Mouse (Mus musculus) urinary bladder, adult 2 months (tissue): ENCODE results near the gene Gm20431. TPM values are rescaled to one million over a fixed set of nuclear protein-coding genes. Genes with fewer than 3 reads are reported as not detected.

ENCODE experiments used
- DNase-seq: peaks from one replicate; pipeline ENCODE4 v3.0.0; 2022; ENCODE audit warnings: low spot score
- polyA plus RNA-seq: library from polyadenylated mRNA; depleted of rRNA; stranded (reverse); fragments of >200 nt; gene quantifications from 2 replicates; pipeline ENCODE4 v1.2.3, GENCODE M21; 2012

Gene Gm20431
- polyA plus RNA-seq, 1 experiment: not detected

DNA sequence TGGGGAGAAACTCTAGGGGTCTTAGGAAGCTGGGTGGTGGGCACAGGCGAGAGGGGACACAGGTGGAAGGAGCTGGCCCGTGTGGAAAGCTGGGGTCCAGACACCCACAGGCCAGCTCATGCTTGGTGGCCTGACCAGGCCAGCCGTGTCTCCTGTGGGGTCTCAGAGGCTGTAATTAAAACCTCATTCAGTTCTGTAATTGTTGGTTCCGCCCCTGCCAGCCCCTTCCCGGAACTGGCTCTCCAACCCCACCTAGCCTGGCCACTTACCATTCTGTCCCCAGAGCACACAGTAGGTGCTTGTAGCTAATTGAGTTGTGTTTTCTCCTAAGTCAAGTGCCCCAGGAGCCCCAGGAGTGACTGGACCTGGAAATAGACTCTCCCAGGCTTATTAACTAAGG lies 62.1 kb downstream of the Gm20431 start:
- DNase-seq: no peak

DNA sequence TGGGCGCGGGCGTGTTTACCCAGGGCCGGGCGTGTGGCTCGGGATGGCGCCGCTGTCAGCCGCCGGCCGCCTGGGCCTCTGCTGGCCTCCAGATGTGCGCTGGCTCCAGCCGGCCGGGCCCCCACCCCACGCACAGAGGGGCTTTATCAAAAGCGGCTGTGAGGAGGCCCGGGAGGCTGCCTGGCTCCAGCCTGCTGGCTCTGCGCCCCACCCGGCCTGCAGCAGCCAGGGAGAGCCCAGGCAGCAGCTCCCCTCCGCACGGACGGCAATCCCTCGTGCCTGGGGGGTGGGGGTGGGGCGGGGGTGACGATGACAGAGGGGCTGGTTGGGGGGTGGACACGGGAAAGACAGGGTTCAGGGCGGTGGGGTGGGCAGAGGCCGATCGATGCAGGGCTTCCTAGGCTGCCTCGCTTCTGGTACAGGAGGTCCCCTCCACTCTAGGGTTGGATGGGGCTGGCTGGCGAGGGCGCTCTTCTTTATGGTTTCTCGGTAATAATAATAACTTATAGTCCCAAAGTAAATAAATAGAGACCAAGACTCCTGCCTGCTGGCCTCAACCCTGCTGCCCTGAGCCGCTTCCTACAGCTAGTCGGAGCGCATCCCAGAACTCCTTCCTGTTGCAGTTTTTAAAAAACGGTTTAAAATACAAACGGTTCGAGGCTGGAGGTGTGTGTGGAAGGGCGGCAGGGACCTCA lies 63.7 kb downstream of the Gm20431 start:
- no peak for DNase-seq

DNA sequence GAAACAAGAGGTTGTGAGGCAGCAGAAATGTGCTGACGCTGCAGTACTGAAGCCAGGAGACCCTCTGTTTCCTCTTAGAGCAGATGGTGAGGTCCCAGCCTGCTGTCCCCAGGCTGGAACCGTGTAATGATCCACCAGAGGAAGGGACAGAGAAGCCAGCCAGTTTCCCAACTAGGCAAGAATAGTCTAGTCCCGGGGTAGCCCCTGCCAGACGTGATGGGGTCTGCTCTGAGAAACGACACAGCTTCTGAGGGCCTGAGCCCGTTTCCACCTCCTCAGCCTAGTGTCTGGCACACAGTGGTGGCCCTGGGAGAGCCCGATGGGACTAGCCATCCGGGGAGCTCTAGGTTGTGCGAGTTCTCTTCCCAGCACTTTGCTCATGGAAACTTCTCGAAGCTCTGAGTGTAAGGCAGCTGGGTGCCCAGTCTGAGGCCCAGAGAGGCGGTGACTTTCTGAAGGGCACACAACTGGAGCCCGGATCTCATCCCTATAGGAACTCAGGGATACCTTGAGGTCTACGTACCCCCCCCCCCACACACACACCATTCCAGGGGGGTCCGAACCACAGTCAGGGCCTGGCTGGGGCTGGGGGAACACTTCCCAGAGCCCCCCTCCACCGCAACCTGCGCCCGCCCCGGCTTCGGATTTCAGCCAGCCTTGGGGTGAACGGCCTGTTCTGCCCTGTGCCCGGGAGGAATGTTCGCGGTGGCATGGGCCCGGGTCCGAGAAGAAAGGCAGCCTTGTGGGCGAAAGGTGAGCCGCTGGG lies 64.4 kb downstream of the Gm20431 start:
- DNase-seq: no peak

DNA sequence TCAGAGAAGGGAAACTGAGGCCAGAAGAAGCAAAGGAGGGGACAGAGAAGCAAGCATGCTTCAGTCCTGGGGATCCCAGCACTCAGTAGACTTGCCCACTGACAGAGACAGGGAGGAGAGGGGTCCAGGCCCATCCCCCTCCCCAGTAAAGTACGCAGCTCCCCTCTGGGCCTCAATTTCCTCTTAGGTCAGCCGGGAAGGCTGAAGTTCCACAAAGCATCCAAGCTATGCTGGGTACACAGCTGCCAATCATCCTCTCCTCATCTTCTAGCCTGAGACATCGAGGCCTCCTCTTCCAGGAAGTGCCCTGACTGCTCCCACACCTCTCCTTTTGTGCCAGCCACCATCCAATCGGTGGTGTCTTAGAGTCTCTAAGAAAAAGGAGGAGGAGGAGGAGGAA lies 65.0 kb downstream of the Gm20431 start:
- DNase-seq: no peak

DNA sequence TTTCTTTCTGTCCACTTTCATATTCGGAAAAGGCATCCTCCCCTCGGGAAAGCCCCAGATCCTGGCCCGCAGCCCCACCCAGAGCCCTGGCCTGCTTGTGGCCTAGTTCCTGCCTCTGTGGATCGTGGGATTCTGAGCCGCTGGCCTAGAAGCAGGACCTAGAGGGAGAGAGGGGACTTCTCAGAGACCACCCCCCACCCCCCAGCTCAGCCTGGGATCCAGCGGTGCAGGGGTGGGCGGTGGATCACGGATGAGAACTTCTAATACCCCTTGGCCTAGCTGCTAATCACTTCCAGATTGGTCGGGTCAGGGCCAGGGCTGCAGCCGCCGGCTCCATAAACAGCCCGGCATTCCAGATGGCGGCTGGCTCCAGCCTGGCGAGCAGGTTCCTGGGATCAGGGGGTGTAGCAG lies 65.5 kb downstream of the Gm20431 start:
- no peak for DNase-seq

DNA sequence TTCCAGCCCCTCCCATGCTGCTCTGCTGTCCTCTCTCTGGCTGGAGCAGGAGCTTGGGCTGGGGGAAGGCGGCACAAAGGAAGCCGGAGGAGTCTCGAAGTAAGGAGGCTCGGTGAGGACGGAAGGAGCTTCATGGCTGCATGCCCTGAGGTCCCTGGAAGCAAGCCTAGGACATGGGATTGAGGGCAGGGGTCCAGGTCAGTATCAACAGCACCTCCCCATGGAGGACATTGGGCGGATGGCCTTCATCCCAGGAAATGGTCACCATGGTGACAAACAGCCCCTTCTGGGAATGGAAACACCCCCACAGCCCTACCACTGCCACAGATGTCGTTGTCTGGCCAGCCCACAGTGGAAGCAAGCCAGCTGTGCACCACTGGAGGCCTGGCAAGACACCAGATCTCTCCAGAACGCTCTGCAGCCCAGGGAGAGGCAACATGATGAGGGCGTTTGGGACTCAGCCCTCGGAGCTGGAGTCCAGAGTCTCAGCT lies 66.8 kb downstream of the Gm20431 start:
- no peak for DNase-seq

DNA sequence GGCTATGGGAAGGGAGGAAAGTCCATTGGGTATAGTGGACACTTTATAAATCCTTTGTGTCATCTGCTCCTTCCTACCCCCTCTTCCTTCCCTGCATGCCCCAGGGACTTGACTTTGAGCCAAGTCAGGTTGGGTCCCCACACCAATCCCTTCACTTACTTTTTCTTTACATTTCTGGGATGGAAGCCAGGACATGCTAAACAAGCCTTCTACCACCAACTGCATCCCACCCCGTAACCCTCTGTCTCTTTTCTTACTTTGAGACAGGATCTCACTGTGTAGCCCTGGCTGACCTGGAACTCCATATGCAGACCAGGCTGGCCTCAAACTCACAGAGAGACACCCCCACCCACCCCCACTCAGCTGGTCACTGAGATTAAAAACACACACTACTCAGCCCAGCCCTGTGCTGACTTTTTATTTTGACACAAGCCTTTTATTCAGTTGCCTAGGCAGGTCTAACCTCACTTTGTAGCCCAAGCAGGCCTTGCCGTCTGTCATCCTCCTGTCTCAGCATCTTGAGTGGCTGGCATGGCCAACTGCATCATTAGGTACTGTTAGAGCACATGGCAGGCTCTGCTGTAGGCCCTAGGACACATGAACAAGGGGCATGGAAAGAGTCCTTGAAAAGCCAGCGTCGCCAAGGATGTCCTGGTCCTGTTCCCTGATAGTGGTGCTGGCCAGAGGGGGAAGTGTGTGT lies 67.6 kb downstream of the Gm20431 start:
- DNase-seq: no peak

DNA sequence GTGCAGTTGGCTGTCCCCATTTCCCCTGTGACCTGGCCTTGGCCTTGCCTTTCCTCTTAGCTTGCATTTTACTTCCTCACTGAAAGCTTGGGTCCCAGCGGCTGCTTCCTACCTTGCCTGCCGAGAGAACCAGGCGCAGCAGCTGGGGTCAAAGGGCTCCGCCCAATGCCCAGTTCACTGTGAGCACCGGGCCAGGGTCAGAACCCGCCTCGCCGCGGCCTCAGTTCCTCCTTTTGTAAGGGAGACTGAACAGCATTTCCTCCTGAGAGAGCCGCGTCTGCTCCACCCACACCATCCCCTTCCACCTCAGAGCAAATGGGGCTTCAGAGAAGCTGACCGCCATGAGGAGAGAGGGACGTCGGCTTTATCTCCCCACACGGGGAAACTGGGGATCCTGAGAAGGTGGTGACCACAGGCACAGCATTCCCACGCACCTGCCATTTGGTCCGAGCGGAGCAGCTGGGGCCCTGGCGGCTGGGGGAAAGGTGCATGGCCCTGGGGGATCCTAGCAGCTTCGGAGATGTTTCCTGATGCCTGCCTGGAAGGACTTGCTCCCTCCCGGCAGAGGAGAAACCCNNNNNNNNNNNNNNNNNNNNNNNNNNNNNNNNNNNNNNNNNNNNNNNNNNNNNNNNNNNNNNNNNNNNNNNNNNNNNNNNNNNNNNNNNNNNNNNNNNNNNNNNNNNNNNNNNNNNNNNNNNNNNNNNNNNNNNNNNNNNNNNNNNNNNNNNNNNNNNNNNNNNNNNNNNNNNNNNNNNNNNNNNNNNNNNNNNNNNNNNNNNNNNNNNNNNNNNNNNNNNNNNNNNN lies 72.3 kb downstream of the Gm20431 start:
- no peak for DNase-seq

DNA sequence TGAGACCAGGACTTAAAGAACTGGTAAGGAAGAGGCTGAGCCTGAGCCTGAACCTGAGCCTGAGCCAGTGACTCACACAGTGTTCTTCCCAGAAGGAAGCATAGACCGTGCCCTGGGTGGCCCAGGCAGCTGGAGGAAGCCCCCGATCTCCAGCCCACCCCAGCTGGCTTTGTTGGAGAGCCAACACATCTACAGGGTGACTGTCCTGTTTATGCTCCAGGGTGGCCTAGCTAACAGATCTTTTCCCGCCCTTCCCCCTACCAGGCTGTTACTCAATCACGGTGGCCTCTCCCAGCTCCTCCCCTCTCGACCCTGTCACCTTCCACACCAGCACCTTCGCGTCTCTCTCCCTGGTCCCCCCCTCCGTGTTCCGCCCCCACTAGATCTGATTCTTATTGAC lies 74.3 kb downstream of the Gm20431 start:
- DNase-seq: no peak

DNA sequence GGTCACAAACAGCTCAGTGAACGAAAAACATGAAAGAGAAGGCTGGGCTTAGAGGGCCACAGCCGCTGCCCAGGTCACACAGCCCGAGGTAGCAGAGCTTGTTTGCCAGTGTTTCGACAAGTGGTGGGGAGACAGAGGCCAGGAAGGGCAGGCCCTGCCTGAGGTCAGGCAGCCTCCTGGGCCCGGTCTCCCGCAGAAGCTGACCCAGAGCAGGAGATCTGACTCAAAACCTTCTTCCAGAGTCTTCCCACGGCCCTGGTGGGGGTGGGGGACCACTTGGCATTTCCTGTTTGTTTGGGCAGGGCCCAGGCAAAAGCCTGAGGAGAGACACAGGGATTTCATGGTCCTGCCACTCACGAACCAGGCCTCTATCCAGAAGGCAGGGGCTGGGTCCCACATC lies 75.3 kb downstream of the Gm20431 start:
- no peak for DNase-seq

DNA sequence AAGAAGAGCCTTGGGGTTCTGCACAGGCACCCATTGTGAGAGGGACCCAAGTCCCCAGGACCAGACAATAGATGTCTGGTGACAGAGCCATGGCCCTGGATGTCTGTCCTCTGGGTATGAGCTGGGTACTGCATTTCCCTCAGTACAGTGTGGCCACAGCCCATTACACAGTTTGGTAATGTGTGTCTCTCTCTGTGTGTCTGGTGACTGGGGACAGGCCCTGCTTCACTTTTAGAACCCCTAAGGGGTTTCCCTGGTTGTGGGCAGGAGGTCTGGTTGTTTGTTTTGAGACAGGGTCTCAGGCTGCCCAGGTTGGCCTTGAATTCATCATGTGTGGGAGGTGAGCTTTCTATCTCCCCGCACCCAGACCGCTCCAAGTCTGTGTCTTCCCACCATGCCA lies 76.0 kb downstream of the Gm20431 start:
- no peak for DNase-seq

DNA sequence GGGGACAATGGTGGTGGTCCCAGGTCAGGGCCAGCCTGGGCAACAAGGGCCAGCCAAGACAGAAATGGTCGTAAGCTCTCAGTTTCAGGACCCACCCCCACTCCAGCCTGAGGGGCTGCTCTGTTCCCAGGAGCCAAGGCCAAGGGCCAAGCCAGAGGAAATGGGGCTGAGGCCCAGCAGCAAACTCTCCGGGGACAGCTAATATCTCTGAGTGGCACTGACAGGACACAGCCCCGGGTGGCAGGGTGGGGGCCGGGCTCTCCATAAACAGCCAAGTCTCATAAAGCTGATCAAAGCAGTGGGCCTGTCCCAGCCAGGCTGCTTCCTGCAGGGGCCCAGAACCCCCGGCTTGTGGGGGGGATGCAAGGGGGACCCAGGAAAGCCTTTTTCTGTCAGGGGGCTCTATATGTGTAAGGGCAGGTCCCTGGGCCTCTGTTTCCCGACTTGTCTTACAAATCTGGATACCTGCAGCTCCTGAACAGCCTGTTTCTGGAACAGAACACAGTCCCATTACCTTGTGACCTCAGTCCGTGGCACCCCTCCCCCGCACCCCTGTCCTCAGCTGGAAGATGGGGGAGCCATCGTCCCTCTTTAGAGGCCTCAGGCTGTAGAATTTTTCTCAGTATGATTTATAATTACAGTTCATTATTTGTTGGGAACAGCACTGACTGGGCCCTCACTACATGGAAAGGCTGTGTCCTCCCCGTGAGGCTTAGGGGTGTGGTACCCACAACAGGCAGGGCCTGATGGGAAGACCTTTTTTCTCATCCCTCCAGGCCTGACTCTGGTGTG lies 77.9 kb downstream of the Gm20431 start:
- no peak for DNase-seq

DNA sequence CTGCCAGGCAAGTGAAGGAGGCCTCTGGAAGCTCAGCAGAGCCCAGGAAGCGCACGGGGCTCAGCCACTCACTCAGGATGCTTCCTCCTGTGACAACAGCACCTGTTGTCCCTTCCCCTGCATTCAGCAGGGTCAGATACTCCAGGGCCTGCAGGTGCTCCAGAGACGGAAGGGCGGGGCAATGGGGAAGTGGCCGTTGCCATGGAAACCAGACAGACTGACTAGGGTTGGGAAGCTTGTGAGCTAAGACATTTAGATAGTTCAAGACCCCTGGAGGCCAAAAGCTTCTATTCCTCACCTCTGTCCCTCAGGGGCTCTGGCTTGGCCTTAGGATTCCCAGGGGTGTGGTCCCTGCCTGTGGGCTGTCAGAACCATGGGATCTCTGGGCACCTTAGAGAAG lies 82.8 kb downstream of the Gm20431 start:
- no peak for DNase-seq

DNA sequence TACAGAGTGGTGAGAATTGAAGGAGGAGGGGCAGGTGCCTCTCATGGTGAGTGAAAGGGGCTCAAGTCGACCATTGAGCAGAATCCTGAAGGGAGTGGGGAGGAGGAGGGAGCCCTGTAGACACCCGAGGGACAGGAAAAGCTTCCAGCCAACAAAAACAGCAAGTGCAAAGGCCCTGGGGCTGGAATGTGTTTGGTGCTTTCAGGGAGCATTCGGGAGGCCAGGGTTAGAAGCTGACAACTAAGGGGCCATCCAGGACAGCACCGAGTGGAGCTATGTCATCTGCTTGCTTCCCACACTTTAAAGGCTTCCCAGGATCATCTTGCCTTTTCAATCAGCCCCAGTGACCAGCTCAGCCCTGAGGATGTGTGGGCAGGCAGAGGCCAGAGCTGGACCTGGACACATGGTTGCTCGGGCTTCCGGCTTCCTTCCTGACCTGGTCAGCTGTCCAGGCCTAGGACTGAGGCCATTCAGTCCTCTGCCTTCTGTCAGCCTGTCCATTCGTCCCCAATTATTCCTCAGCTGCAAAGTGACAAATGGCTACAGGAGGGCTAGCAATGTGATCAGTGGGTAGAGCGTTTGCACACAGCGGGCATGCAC lies 84.0 kb downstream of the Gm20431 start:
- DNase-seq: no peak

DNA sequence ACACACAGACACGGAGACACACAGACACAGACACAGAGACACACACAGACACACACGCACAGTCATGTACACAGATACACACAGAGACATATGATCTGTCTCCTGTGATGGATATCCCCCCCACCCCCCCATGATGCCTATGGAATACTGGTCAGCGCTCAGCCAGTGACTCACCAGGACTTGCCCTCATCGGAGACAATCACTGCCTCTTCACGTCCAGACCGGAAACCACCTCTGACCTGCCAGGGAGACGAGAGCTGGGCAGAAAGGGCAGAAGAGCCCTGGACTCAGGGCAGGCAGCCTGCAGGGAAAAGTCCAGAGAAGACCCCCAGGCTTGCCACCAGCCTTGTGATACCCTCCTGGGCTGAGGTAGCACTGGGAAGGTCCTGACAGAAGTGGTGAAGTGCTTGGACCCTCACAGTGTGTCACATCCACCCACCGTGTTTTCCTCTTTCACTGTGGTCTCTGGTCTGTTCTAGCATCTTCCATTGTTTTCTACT lies 85.1 kb downstream of the Gm20431 start:
- DNase-seq: no peak

DNA sequence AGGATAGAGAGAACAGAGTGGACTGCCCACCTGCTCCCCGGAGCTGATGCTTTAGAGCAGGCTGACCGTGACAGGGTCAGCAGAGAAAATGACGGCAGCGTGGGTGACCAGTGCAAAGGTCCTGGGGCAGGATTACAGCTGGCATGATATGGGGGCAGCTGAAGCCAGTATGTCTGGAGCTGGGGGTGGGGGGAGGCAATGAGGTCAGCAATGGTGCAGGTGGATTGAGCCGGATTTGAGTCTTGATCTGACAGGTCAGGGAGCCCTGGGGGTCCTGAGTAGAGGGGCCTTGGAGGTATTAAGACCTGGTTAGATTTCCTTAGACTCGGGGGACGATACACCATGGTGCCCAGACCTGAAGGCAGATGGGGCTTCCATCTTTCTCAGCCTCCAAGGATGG lies 85.7 kb downstream of the Gm20431 start:
- DNase-seq: no peak

DNA sequence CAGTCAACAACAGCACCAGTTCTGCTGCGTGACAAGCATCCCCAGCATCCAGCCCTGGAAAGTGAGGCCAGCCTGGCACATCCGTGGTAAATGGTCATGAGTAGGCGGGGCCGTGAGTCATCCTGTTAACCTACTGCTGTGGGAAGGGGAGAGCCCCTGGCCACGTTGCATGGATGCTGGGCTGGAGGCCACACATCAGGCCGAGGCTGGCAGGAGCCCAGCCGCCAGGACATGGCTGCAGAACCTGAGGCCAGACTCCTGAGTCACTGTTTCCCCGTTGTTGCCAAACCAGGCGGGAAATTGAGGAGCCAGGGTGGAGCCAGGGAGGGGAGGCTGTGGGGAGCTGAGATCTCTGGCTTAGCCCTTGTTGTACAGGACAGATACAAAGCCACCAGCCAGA lies 86.5 kb downstream of the Gm20431 start:
- no peak for DNase-seq

DNA sequence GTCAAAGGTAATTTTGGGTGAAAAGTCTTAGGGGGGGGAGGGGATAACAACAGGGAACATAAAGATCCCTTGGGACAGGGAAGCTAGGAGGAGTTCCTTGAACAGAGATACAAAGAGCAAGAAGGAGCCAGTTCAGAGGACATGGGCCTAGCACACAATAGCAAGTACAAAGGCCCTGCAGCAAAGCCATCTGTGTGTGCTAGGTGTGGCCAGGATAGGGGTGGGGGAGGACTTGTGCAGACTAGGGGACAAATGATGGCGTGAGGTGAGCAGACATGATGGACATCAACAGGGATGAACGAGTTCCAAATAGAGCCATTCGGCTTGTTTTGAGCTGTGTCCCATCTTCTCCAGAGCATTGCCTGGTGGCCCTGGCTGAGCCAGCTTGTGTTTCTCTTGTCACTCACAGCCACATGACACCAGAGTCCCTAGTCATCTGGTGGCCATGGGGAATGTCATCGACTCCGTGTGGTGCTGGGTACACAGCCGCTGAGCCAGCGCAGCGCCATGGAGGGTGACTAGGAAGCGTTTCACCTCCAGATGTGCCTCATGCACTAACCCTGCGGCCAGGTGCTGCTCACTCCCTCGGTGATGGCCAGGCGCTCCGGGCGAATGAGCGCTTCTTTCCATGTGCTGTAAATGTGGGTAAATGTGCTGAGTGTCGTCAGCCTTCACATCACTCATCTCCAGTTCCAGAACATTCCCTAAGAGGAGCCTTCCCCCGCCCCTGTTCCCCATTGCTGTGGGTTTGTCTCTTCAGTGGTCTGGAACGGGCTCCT lies 89.7 kb downstream of the Gm20431 start:
- no peak for DNase-seq

DNA sequence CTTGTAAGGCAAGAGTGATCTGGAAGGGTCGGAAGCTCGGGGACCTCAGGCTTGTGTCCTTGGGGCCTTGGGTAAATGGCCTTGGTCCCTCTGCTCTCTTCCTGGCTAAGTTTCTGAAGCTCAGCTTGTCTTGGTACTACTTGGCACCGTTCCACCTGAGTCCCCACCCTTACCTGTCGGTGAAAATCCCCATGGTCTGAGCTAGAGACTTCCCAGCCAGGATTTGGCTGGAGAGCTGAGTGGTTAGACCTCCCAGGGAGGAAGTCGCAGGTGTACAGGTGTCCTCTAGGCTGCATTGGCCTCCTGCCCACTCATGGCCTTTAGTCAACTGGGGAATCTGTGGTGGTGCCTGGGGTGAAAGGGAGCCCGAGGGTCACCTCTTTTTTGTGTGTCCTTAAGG lies 90.5 kb downstream of the Gm20431 start:
- no peak for DNase-seq
